11 mouse cellular contexts compared by ENCODE assay signal in the genomic region with DNA sequence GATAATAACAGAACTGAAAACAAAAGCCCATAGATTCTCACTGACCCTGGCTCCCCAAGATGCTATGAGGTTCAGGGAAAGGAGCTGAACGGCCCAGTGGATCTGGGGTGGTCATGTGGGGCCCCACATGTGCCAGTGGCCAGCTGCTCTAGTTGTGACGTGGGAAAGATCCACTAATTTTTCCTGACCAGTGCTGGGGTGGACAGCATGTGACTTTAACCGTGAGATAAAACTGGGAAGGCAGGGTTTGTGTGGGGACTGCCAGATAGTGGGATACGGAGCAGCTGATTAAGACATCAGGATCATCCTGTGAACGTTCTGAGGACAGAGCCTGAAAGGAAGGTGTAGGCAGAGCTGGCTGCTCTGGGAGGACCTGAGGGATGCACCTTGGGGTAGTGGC.
"Had no signal": no experiment of that assay in that cellular context is flagged by ENCODE, and none has a peak within 500 bp of the region (broad histone marks: within the 10 kb centered on the region; RNA-seq: fewer than 3 reads in every experiment).

No protein-coding gene starts in this region.

- DNase-seq: liver, embryonic 13.5 days; liver, postnatal 0 days; spleen, adult 18-20 months; thymus, postnatal 4 days had no signal

- H3K4me2 ChIP-seq: liver, embryonic 13.5 days; lung, embryonic 15.5 days; midbrain, embryonic 13.5 days; neural tube, embryonic 15.5 days had no signal

- H3K9me3 ChIP-seq: limb, embryonic 10.5 days; liver, embryonic 13.5 days; lung, embryonic 15.5 days; midbrain, embryonic 13.5 days; neural tube, embryonic 15.5 days had no signal

- H3K27me3 ChIP-seq: liver, embryonic 13.5 days; lung, embryonic 15.5 days; midbrain, embryonic 13.5 days; neural tube, embryonic 15.5 days had no signal

- H3K36me3 ChIP-seq: limb, embryonic 10.5 days; liver, embryonic 13.5 days; lung, embryonic 15.5 days; midbrain, embryonic 13.5 days; neural tube, embryonic 15.5 days had no signal

- ATAC-seq: intestine, postnatal 0 days; liver, postnatal 0 days; midbrain, embryonic 13.5 days had no signal

- H3K27ac ChIP-seq: limb, embryonic 10.5 days; liver, embryonic 13.5 days; lung, embryonic 15.5 days; midbrain, embryonic 13.5 days; neural tube, embryonic 15.5 days had no signal

- H3K4me3 ChIP-seq: layer of hippocampus, adult 2 months; limb, embryonic 10.5 days; liver, embryonic 13.5 days; lung, embryonic 15.5 days; midbrain, embryonic 13.5 days; myocyte; neural tube, embryonic 15.5 days had no signal

- H3K9ac ChIP-seq: liver, embryonic 13.5 days; liver, postnatal 0 days; lung, embryonic 15.5 days; midbrain, embryonic 13.5 days; neural tube, embryonic 15.5 days had no signal
